Mouse (Mus musculus): ENCODE measurements around the gene Vstm2l. TPM values are rescaled to one million over a fixed set of nuclear protein-coding genes. Genes with fewer than 3 reads are reported as not detected.

The Vstm2l gene
- polyA plus RNA-seq (2014; fragmentation: Illumina TruSeq; extraction: RNeasy Lipid Tissue Mini Kit (QIAGEN cat#74804); ENCODE audit: low read depth, low replicate concordance) = not detected

DNA sequence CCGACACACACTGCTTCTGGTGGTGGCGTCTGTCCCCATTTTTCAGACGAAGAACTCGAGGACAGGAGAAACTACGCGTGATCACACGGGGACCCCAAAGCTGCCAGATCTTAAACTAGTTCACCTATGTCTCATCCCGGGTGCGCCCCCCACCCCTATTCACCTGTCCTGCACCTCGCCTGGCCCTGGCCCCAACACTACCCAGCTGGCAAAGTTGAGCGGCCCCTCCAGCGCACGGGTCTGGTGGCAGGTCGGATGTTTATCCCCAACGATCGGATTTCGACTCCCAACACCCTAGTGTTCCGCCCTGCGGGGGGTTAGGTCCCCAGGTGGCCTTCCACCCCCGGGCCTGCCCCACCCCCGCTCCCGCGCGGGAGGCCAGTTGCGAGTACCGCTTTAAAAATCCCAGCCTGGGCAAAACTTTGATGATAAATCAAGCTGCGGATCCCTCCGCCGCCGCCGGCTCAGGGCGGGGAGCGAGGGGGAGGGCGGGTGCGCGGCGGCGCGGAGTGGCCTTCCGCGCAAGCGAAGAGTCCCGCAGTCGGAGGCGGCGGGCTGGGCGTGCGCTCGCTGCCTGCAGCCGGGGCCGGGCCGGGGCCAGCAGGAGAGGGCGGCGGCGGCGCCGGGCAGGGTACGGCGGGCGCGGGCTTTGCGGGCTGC lies at the start of gene Vstm2l:
Vstm2l (plus strand) TSS at position 549 of the 660 bp plus-strand sequence.

Other genes starting within 250 kb of the Vstm2l start
- 2.1 TPM for gene Ctnnbl1, start 177.3 kb upstream of the Vstm2l start, polyA plus RNA-seq (2014; fragmentation: Illumina TruSeq; extraction: RNeasy Lipid Tissue Mini Kit (QIAGEN cat#74804); ENCODE audit: low read depth, low replicate concordance)
- gene Tti1, start 113.8 kb downstream of the Vstm2l start, polyA plus RNA-seq (2014; fragmentation: Illumina TruSeq; extraction: RNeasy Lipid Tissue Mini Kit (QIAGEN cat#74804); ENCODE audit: low read depth, low replicate concordance) = 13.7 TPM
- 17.9 TPM for gene Rprd1b, start 113.8 kb downstream of the Vstm2l start, polyA plus RNA-seq (2014; fragmentation: Illumina TruSeq; extraction: RNeasy Lipid Tissue Mini Kit (QIAGEN cat#74804); ENCODE audit: low read depth, low replicate concordance)
- gene Tgm2, start 231.8 kb downstream of the Vstm2l start, polyA plus RNA-seq (2014; fragmentation: Illumina TruSeq; extraction: RNeasy Lipid Tissue Mini Kit (QIAGEN cat#74804); ENCODE audit: low read depth, low replicate concordance) = 2.7 TPM